Mouse (Mus musculus) right cerebral cortex, postnatal 4 days (tissue): ENCODE measurements around the gene Sel1l2.

Experiments used
- DNase-seq: peaks from one replicate; pipeline ENCODE4 v3.0.0-alpha.2; 2022

Gene Sel1l2

DNA sequence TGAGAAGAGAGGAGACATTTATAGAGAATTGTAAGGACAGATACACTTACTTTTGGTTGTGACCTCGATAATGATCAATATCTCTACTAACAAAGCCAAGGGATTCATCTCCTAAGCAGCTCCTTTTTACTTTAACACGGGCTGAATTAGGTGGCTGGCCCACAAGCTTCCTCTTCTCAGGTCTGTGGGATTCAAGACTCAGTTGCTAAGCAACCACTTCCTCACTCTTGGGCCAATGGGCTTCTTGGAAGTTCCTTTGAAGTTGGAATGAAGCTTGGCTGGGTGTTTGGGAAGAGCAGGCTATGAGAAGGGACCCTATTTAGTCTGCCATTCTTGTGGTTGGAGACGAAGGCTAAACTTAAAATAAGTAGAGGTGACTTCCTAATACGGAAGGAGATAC lies at the start of gene Sel1l2:
Sel1l2 (minus strand) TSS at position 182 of the 400 bp plus-strand sequence.
- no peak for DNase-seq

DNA sequence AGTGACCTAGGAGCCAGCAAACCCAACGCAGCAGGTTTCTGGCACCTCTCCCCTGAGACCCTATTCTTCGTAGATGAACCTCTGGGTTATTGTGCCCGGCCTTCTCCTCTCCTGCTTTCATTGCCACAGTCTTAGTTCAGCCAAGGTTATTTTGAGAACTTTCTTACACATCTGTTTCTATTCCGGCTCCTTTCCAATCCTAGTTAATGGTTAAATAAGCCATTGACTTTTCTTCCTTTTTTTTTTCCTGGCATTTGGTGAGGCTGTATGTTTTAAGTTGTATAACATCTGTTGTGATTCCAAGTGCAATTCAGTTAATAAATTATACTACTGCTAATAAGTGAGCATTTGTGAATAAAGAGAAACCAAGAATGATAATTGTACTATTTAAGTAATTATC lies 49.6 kb upstream of the Sel1l2 start:
- DNase-seq = no peak

DNA sequence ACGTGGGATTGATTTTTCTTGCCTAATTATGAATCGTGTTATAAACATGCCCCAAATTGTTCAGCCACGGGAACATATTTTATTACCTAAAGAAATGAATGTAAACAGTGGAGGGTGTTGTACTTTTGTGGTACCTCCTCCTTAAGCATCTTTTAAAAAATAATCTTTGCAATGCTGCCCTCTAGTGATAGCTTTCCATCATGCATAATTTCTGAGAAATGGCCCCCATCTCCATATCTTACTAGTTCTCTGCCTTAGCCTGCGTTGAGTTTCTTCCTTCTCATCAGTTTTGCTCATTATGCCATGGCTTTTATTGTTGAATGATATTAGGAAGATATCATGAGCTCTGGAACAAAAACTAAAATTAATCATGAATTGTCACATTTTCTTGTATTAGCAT lies 37.8 kb upstream of the Sel1l2 start:
- DNase-seq = no peak

DNA sequence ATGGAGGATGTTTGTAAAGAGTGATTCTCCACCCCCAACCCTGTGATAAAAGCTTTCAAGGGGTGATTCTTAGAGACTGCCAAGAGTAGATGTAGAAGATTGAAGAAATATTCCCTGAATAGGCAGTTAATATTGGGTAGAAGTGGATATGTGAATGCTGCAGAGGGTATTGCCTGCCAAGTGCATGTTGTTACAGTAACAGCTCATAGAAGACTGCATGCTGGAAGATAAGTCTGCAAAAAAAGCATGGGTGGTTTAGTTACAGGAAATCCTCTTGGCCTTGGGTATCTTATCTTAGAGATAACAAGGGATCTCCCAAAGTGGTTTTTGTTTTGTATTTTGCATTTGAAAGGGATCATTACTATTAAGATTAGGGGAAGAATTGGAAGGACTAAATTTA lies 36.3 kb upstream of the Sel1l2 start:
- no peak for DNase-seq

DNA sequence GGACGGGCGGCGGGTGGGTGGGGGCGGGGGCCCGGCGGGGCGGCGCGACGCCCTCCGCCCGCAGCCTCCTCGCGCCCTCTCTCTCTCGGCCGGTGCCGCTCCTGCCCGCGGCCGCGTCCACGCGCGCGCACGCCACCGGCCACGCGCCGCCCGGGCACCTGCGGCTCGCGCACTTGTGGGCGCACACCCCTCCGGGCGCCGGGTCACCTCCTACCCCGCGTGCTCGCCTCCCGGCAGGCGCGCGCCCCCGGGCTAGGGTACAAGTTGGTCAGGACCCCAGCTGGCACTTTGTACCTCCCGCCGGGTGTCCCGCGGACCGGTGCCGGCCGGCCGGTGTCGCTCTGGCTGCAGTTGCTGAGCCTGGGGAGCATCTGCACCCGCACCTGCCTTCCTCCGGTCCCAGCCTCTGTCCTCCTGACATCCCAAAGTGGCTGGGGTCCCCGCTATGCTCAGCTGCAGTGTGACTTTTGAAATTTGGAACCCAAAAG lies 6.3 kb upstream of the Sel1l2 start:
- DNase-seq = peak; percentile 34

DNA sequence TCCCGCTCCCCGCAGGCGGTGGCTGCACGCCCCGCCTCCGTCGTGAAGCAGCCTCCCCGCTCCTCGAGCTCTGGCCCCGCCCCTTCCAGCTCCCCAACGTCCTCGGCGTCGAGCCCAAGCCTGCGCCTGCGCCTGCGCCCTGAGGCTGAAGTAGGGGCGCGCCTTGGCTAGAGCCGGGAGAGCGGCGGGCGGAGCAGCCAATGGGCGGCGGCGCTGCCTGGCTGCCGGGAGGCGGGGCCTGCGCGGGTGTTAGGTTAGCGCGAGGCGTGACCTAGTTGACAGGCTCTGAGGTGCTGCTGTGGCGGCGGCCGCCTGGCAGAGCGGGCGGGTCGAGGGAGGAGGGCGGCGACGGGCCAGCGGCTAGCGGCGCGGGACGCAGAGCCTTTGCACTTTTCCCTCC lies 5.7 kb upstream of the Sel1l2 start, which contains the start of gene Macrod2:
Macrod2 (plus strand) TSS at position 131 of the 400 bp plus-strand sequence.
- DNase-seq = peak; percentile 98

DNA sequence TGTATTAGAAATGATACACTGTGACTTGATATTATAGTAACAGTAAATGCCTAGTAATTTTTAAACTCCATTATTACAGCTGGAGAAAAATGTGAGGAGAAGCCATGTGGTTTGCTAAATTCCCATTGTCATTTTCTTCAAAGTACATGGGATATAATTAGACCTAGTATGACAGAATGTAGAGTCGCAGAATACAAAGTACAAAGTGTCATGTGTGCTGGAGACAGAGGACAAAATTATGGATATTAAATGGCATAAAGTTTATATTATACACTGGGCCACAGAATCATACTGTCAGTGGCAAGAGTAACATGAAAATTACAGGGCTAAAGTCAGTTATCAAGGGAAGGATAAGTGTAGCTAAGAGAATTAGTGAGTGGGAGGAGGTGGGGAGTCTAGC lies 24.7 kb downstream of the Sel1l2 start:
- DNase-seq = no peak

DNA sequence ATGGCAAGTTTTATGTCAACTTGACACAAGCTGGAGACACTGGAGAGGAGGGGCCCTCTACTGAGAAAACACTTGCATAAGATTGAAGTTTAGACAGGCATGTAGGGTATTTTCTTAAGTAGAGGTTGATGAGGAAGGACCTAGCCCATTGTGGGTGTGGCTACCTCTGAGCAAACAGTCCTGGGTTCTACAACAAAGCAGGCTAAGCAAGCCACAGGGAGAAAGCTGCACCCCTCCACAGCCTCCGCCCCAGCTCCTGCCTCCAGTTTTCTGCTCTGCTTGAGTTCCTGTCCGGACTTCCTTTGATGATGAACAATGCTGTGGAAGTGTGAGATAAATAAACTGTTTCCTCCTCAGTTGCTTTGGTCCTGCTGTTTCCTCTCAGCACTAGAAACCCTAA lies 29.6 kb downstream of the Sel1l2 start:
- no peak for DNase-seq

DNA sequence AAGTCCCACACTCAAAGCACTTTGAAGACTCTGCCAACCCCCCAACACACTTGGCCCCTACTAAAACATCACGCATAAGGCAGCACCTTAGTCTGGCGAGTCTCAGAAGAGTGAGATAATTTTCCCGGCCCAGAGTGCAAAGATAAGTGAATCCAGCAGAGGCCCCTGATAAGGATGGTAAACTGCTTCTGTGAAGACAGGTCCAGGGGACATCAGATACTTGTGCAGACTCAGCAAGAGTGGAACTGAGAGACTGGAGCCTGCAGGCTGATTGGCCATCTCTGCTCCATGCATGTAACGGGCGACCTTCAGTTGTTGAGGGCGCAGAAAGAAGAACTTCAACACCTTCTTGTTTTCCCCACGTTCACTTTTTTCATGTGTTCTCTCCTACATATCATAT lies 47.1 kb downstream of the Sel1l2 start:
- DNase-seq = no peak

DNA sequence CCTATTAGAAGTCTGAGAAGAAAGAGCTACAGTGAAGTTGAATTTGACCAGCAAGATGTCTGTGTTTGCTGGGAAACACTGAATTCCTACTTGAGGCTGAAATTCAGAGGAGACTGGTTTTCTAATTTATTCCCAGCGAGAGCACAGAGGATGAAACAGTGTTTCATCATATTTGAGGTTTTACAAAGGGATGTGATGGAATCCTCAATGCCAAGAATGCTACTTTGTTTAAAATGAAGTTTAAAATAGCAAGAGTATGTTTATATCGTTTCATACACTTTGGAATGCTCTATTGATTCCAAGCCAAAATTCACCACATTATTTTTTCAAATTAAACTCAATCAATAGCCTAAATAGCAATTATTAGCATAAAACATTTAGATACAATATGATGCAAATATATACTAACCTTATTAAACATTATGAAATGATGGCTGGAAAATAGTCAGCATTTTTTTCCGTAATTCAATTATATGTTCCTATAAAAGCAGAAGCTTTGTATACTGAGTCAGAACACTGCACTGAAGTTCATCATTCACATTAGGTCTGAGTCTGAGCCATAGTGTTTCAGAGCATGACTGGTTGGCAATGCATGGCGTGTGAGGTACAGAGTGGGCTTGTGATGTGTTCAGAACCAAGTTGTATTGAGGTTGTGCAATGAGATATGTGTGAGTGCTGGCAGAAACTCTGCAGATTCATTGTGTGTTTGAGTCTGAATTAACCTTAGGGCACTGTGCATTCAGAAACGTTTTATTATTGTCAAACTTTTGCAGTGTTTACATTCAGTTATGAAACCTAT lies 58.8 kb downstream of the Sel1l2 start:
- DNase-seq = no peak

DNA sequence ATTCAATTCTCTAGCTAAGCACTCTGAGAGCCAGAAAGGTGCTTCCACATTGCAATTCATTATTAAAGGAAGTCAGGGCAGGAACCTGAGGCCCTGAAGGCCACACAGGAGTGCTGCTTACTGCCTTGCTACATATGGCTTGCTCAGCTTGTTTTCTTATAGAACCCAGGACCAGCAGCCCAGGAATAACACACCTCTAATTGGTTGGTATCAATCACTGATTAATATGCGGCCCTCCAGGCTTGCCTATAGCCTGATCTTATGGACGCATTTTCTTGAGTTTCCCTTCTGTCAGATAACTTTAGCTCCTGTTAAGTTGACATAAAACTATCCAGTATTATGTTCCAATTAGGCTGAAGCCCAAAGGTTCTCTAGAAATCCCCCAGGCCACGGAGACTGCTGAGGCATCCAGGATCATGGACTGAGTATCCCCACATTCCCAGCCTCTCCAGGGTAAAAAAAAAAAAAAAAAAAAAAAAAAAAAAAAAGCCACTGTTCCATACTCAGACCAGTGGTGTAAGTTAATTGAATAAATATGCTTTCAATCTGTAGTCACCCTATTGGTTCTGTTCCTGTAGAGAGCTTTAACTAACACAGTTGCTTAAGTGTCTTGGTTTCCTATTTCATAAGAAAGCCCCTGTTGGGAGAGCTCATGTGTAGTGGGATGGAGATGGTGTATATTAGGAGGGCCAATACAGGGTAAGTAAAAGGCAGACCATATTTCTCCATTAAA lies 86.4 kb downstream of the Sel1l2 start:
- no peak for DNase-seq

DNA sequence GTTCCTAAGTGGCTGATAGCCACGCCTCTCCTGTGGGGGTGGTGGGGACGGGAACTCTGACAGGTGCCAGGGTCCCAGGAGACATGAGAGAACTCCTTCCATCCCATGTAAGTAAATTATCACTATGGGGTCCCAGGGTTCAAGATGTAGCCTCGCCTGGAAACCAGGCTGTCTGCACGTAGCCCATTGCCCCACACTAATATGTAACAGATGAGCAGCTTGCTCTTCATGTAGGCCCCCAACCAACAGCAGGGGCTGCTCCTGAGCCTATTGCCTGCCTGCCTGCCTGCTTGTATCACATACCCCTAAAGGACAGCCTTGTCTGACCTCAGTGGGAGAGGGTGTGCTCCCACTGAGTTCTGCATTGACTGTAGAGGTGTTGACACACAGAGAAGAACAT lies 92.4 kb downstream of the Sel1l2 start:
- DNase-seq = no peak

DNA sequence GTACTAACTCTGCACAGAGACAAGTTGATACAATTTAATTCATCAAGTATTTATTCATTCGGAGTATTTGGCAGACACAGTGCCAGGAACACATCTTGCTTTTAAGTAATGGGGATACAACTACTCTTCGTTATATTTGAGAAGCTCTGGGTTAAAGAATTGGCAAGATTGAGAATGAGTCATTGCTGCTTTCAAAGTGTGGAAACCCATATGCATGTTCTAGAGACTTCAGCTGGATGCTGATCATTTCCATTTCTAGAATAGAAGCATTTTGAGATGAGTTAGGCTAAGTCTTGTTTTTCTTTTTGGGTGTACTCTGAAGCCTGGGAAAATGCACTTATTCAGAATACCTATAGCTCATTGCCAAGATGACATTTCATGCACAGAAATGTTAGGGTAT lies 95.7 kb downstream of the Sel1l2 start:
- no peak for DNase-seq

DNA sequence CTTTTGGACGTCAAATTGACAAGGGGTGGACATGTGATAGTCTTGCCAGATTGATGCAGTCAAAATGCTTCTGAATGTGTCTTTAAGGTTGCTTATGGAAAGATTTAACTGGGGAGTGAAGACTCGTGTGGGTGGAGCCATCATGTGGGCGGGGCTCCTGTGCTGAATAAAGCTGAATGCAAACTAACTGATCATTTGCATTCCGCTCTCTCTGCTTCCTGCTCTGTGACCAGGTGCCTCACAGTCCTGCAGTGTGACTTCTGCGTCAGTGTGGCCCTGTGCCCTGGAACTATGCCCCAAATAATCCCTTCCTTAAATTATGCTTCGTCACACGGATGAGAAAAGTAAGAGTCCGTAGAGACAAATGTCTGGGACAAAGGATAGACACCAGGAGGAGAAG lies 108.7 kb downstream of the Sel1l2 start:
- no peak for DNase-seq

DNA sequence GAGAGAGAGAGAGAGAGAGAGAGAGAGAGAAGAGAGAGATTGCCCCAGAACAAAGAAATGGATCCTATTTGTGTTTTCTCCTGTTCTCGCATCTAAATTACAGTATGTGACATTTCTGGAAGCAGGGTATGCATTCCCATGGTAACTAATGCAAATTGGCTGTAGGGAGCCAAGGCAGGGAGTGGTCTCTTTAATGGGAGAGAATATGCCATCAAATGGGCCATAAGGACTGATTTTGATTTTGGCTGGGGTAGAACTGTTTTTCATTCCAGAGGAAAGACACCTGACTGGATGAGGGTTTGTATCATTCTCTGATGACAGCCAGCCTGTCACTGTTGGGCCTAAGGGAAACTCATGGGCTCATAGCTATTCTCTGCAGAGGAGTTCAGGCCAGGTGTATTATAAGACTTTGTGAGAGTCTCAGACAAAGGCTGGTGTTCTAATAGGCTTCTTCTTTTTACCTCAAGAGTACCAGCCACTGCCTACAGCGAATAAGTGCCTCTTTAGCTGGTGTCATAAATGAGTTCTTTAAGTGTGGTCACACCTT lies 133.8 kb downstream of the Sel1l2 start:
- DNase-seq = no peak

DNA sequence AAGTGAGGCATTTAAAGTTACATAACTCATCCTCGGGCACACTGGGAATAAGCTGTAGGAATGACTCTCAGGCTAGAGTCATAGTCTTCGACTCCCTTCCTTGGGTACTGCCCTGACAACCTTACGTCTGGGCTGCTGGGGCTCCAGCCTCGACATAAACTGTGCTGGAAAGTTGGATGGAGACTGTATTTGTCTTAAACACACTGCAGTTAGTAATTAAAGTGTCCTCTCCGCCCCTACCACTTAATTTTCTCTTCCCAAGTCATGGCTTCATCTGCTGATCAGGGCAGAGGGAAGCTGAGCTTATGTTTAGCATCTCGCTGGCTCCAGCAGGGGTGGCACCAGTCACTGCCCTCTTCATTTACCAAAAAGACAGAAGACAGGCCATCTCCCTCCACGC lies 135.2 kb downstream of the Sel1l2 start:
- no peak for DNase-seq

DNA sequence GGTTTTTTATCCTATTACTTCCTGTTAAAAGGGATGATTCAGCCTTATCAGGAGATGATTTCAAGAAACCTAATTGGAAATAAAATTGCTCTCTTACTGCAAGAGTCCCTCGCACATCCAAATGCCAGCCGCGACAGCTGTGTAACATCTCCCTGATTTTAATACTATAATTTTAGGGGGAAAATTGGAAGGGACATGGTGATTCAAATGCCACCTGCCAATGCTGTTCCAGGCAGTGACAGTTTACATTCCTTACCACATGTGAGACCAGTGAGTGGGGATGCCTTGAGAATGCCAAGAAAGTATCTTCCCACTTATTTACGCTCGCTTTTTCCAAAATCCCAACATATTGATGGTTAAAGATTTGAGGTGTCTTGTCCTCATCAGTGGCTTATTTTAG lies 146.4 kb downstream of the Sel1l2 start:
- no peak for DNase-seq

DNA sequence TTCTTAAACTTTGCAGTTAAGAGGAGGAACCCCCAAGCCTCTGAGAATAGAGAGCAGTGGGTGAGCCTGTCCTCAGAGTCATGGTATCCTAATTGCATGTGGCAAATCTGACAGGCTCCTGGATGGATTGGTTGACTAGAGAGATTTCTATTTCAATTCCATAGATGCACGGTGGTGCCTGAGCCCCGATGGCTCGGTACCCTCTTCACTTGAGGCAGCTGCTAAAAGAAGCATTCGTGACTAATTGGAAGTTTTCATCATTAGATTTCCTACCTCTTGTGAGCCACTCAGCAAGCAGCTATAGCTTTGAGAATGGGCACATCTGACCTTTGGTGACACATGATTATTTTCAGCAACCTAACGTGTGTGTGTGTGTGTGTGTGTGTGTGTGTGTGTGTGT lies 147.1 kb downstream of the Sel1l2 start:
- no peak for DNase-seq

DNA sequence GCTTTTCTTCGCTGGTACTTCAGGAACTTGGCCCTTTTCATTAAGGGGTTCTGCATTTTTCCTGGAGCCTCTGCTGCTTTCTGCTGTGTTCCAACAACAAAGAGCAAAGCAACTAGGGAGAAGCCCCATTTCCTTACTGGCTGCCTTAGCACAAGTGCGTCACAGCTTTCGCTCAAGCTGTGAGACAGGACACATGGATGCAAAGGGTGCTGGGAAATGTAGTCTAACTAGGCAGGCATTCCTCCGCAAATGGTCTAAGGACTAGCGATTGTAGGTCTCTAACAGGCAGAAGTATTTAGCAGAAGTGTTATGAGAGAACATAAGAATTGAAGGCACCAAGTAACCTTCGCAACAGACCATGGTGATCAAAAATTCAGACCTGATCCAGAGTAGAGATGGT lies 152.3 kb downstream of the Sel1l2 start:
- DNase-seq = no peak

DNA sequence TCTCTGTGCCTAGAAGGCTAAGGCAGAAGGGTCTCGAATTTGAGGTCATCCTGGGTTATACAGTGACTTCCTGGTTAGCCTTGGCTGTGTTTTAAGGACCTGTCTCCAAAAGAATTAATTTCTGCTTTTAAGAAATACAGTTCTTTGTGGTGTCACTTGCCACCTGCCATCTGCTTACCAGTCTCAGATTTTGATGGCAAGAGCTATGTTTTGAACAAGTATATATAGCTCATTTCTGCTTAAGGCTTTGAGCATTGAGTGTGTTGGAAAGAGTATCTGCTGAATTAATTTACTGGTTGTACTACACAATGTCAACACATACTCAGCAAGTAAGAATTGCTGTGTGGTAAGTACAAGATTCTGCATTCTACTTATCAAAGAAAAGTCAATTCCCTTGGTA lies 159.2 kb downstream of the Sel1l2 start:
- no peak for DNase-seq

DNA sequence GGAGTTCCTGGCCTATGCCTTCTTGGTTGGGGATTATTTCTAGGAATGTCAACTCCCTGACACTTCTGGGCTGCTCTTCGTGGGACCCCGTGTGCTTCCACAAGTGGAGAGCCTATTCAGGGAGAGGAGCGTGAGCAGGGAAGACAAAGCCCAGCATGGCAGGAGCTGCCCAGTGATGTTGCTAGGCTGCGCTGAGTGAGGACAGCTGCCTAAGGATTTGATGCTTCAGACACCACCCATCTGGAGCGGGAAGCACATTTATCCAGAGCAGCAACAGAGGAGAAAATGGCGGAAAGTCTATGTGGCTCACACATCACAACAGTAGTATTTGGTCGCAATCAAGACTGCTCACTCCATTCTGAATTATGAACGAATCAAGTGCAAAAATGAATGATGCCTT lies 169.2 kb downstream of the Sel1l2 start:
- no peak for DNase-seq

DNA sequence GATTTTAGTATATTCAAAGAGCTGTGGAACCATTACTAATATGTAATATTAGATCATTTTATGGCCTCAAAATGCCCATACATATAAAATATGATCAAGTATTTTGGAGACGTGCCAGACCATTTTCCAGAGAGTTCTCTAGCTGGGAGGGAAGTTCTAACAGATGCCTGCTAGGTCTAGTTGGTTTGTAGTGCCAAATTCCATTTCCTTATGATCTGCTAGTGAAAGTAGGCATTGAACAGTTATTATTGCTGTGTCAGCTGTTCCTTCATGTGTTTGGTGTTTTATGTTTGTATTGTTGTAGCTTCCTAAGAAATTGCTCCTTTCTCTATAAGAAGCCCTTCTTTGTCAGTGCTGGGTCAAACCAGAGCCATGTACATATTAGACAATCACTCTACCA lies 173.5 kb downstream of the Sel1l2 start:
- DNase-seq = no peak

DNA sequence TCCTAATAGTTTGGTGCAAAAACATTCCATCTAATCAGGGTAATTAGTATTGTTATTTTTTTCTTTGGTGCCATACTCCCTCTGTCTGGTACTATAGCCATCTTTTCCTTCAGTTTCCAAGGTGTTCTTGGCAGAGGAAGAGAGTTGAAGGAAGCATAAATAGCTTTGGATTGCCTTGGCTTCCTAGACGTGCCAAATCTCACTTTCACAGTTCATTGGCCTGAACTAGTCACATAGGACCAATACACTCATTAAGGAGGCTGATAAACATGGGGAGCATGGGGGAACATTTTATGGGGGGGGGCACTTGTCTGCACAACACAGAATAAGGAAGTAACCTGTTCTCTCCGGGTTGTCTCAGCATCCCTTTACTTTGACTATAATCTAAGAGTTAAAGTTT lies 174.1 kb downstream of the Sel1l2 start:
- no peak for DNase-seq

DNA sequence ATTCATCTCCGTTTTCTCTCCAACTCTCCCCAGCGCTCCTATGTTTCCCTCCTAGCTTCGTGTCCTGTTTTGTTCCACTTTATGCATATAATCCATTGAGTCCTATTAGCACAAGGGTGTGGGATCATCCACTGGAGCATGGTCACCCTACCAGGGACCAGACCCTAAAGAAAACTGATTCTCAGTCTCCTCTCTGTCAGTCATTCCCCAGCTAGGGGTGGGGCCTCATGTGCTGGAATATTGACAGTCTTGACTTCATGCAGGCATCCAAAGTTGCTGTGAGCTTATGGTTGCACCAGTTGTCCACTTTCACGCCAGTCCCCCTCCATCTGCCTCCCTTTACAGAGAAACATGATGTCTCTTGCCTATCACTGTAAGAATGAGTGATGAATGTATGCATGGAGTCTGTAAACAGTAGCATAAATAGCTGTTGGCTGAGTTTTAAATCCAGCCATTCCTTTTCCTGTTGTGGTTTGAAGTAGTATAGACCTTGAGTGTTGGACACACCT lies 174.9 kb downstream of the Sel1l2 start:
- DNase-seq = no peak
